In genomic region chr11:75674875-75675274, GRCm38 (mm10) we compare ENCODE assay signal across 23 mouse cellular contexts.
"Had no signal": no experiment of that assay in that cellular context is flagged by ENCODE, and none has a peak within 500 bp of the region (broad histone marks: within the 10 kb centered on the region; RNA-seq: fewer than 3 reads in every experiment).

No protein-coding gene starts in this region.

- H3K4me2 ChIP-seq: heart, embryonic 11.5 days; heart, embryonic 13.5 days; heart, embryonic 15.5 days; hindbrain, embryonic 14.5 days; intestine, embryonic 15.5 days; limb, embryonic 13.5 days; limb, embryonic 15.5 days; liver, embryonic 12.5 days had no signal

- H3K4me3 ChIP-seq: heart, embryonic 13.5 days; heart, embryonic 15.5 days; intestine, embryonic 15.5 days; limb, embryonic 13.5 days; limb, embryonic 15.5 days; liver, embryonic 12.5 days had no signal

- H3K27ac ChIP-seq: heart, embryonic 13.5 days; heart, embryonic 15.5 days; hindbrain, embryonic 14.5 days; intestine, embryonic 15.5 days; limb, embryonic 13.5 days; limb, embryonic 15.5 days; liver, embryonic 12.5 days; liver, embryonic 14.5 days had no signal

- ATAC-seq: hindbrain, embryonic 16.5 days; inflammation-experienced regulatory T-cells, adult 6 months; intestine, embryonic 15.5 days; intestine, postnatal 0 days; liver, embryonic 12.5 days had no signal

- H3K4me1 ChIP-seq: intestine, embryonic 15.5 days; limb, embryonic 13.5 days had no signal

- DNase-seq: gastrocnemius, postnatal 14 days; gastrocnemius, postnatal 36 days; heart, adult 18-20 months; heart, postnatal 14 days; kidney, adult 18-20 months; kidney, adult 8-10 months; kidney, postnatal 10 days; kidney, postnatal 36 days; layer of hippocampus, adult 9-11 months; layer of hippocampus, postnatal 36 days; left cerebral cortex, postnatal 4 days had no signal

- H3K9me3 ChIP-seq: heart, embryonic 13.5 days; heart, embryonic 15.5 days; intestine, embryonic 15.5 days; limb, embryonic 13.5 days; limb, embryonic 15.5 days; liver, embryonic 12.5 days had no signal

- H3K9ac ChIP-seq: heart, embryonic 13.5 days; heart, embryonic 15.5 days; hindbrain, embryonic 14.5 days; intestine, embryonic 15.5 days; limb, embryonic 13.5 days; limb, embryonic 15.5 days; liver, embryonic 12.5 days; liver, embryonic 14.5 days had no signal

- H3K27me3 ChIP-seq: heart, embryonic 13.5 days; heart, embryonic 15.5 days; intestine, embryonic 15.5 days; limb, embryonic 13.5 days; limb, embryonic 15.5 days; liver, embryonic 12.5 days had no signal
